Mouse (Mus musculus): ENCODE results near the gene Sptbn2. TPM values are rescaled to one million over a fixed set of nuclear protein-coding genes. Genes with fewer than 3 reads are reported as not detected.
"Not testable (repeated sequence)": the region's sequence is repeated elsewhere in the genome, so short reads cannot be mapped to it uniquely, and the experiment has no call there.

Sptbn2 gene
- polyA plus RNA-seq, 1 experiment from 2014 or later = 5.2 TPM

DNA sequence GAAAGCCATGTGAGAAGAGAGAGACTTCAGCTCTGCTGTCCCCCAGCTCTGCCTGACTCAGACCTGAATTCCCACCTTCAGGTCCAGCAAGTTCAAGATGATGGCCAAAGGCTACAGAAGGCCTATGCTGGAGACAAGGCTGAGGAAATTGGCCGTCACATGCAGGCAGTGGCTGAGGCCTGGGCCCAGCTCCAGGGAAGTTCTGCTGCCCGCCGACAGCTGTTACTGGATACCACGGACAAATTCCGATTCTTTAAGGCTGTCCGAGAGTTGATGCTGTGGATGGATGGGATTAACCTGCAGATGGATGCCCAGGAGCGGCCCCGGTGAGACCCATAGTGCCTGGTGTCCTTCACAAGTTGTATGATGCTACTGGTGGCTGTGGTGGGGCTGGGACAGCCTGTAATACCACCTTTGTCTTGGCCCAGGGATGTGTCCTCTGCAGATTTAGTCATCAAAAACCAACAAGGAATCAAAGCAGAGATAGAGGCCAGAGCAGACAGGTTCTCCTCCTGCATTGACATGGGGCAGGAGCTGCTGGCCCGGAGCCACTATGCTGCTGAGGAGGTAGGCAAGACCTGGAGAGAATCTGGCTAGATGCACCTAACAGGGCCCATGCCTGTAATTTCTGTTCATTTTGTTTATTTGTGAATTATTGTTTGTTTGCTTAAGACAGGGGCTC lies 36.8 kb downstream of the Sptbn2 start:
- H3K4me2 ChIP-seq (replicated peaks) = no peak overlapping the region
- WGBS = 91% methylated on average over 9 of the region's 9 CpGs
- peaks cover 10% of the 10 kb centered on the region; the same call in 1 of the 2 replicates for H3K36me3 ChIP-seq
- 0 out of 2 replicates have a peak, but pooled peaks cover 3% of the 10 kb centered on the region for H3K4me1 ChIP-seq
- no peak overlapping the region for H3K4me3 ChIP-seq
- no peak overlapping the region for H3K9ac ChIP-seq
- H3K27ac ChIP-seq = no peak overlapping the region
- no peak for ATAC-seq (ENCODE audit: insufficient number of reproducible peaks, insufficient read depth, low FRiP score, low TSS enrichment)
- H3K27me3 ChIP-seq = no peaks in the 10 kb centered on the region
- H3K9me3 ChIP-seq = no peaks in the 10 kb centered on the region

GRCm38 (mm10) chr19:4748493-4748892 lies 37.5 kb downstream of the Sptbn2 start:
- H3K27ac ChIP-seq = no peak overlapping the region
- no peak overlapping the region for H3K4me2 ChIP-seq (replicated peaks)
- no peak for ATAC-seq (ENCODE audit: insufficient number of reproducible peaks, insufficient read depth, low FRiP score, low TSS enrichment)
- no peaks in the 10 kb centered on the region for H3K9me3 ChIP-seq
- H3K27me3 ChIP-seq = no peaks in the 10 kb centered on the region
- H3K4me1 ChIP-seq = 0 out of 2 replicates have a peak, but pooled peaks cover 3% of the 10 kb centered on the region
- no peak overlapping the region for H3K9ac ChIP-seq
- H3K36me3 ChIP-seq = peaks cover 10% of the 10 kb centered on the region; the same call in 1 of the 2 replicates
- WGBS = 87% methylated on average over 10 of the region's 10 CpGs
- no peak overlapping the region for H3K4me3 ChIP-seq

DNA sequence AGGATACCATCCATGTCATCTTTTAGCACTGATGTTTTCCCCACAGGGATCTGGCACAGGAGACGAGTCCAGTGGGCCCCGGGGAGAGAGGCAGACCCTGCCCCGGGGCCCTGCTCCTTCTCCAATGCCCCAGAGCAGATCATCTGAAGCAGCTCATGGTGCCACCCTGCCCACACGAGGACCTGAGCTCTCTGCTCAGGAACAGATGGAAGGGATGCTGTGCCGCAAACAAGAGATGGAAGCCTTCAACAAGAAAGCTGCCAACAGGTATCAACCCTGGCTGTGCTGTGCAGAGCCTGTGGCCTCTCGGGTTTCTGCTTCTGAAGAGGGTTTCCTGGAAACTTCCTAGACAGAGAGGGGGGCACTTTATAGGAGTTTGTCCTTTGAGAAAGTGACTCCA lies 39.0 kb downstream of the Sptbn2 start:
- no peak for ATAC-seq (ENCODE audit: insufficient number of reproducible peaks, insufficient read depth, low FRiP score, low TSS enrichment)
- Histone ChIP-seq H3K27ac (no peak overlapping the region), H3K4me2 (replicated peaks) (no peak overlapping the region), H3K36me3 (peaks cover 6% of the 10 kb centered on the region; the same call in 1 of the 2 replicates), H3K27me3 (no peaks in the 10 kb centered on the region), H3K4me1 (0 out of 2 replicates have a peak, but pooled peaks cover 2% of the 10 kb centered on the region), H3K4me3 (no peak overlapping the region), H3K9me3 (no peaks in the 10 kb centered on the region), H3K9ac (no peak overlapping the region)
- WGBS = 90% methylated on average over 6 of the region's 6 CpGs

DNA sequence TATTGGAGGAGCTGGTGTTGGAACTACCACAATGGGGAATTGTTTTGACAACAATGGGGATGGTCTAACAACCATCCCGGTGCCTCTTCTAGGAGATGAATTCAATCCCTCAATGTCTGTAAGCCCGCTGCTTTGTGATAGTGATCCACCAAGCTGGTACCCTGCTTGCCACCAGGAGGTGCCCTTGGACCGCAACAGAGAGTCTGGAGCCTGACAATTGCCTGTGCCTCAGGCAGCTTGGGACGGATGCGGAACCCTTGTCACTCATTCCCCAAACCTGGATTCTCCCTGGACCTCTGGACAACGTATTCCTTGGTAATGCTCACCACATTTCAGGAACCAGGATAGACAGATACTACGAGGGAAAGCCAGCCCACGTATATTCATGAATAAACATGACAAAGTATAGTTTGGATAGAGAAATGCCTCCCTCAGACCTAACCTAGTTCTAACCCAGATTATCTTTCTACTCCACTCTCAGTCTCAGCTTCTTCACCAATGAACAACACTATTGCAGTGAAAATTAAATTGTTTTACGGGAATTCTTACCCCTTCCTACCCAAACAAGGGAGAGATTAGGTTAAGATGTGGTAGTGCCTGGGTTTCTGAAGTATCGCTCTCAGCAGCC lies 44.7 kb downstream of the Sptbn2 start:
- Histone ChIP-seq H3K36me3 (peaks cover 8% of the 10 kb centered on the region), H3K4me3 (peak overlapping the region; percentile 66), H3K4me2 (replicated peaks) (peak overlapping the region; percentile 68), H3K27ac (peak overlapping the region; percentile 97), H3K4me1 (peaks cover 14% of the 10 kb centered on the region), H3K9me3 (no peaks in the 10 kb centered on the region), H3K27me3 (no peaks in the 10 kb centered on the region), H3K9ac (peak overlapping the region; percentile 55)
- WGBS = under 1% methylated on average over 10 of the region's 10 CpGs
- ATAC-seq (ENCODE audit: insufficient number of reproducible peaks, insufficient read depth, low FRiP score, low TSS enrichment) = 0 out of 2 replicates have a peak, but pooled peaks have one; percentile 54

GRCm38 (mm10) chr19:4756193-4756911 lies 45.4 kb downstream of the Sptbn2 start, which contains the start of gene Rbm4b:
Rbm4b (plus strand) TSS chr19:4756497.
- ATAC-seq (ENCODE audit: insufficient number of reproducible peaks, insufficient read depth, low FRiP score, low TSS enrichment) = peak; percentile 93
- H3K27me3 ChIP-seq = no peaks in the 10 kb centered on the region
- peak within 1 kb of the TSS; percentile 66 for H3K4me3 ChIP-seq
- H3K9me3 ChIP-seq = no peaks in the 10 kb centered on the region
- under 1% methylated on average over 65 of the region's 65 CpGs for WGBS
- peaks cover 18% of the 10 kb centered on the region for H3K4me1 ChIP-seq
- peak within 1 kb of the TSS; percentile 87 for H3K9ac ChIP-seq
- H3K36me3 ChIP-seq = peaks cover 12% of the 10 kb centered on the region
- peak within 1 kb of the TSS; percentile 68 for H3K4me2 ChIP-seq (replicated peaks)
- peak within 1 kb of the TSS; percentile 97 for H3K27ac ChIP-seq

- Histone ChIP-seq H3K27ac (peak overlapping the region; percentile 97), H3K4me1 (peaks cover 18% of the 10 kb centered on the region), H3K36me3 (peaks cover 16% of the 10 kb centered on the region), H3K4me2 (replicated peaks) (peak overlapping the region; percentile 68), H3K9me3 (no peaks in the 10 kb centered on the region), H3K27me3 (no peaks in the 10 kb centered on the region), H3K9ac (peak overlapping the region; percentile 87), H3K4me3 (peak overlapping the region; percentile 66)
- WGBS = 5% methylated on average over 9 of the region's 9 CpGs
- no peak for ATAC-seq (ENCODE audit: insufficient number of reproducible peaks, insufficient read depth, low FRiP score, low TSS enrichment)
These were observed 46.0 kb downstream of the Sptbn2 start for GRCm38 (mm10) chr19:4756921-4757320.

DNA sequence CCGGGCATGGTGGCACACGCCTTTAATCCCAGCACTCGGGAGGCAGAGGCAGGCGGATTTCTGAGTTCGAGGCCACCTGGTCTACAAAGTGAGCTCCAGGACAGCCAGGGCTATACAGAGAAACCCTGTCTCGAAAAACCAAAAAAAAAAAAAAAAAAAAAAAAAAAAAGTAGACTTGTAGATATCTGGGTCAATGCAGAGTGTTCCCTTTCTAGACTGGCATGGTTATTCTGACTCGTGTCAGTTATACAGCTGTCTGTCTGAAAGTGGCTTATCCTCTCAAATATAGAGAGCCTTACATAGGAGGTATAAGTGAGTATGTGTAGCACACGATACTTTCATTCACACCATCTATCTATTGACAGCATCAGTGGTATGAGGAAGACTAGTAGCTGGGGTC lies 49.6 kb downstream of the Sptbn2 start:
- H3K9ac ChIP-seq; H3K4me2 ChIP-seq (replicated peaks); ATAC-seq (ENCODE audit: insufficient number of reproducible peaks, insufficient read depth, low FRiP score, low TSS enrichment); H3K9me3 ChIP-seq; H3K27ac ChIP-seq; H3K4me3 ChIP-seq; H3K27me3 ChIP-seq: not testable (repeated sequence)
- Histone ChIP-seq H3K4me1 (peaks cover 18% of the 10 kb centered on the region), H3K36me3 (peaks cover 33% of the 10 kb centered on the region)
- WGBS = 93% methylated on average over 8 of the region's 8 CpGs

- no peak for ATAC-seq (ENCODE audit: insufficient number of reproducible peaks, insufficient read depth, low FRiP score, low TSS enrichment)
- no peaks in the 10 kb centered on the region for H3K9me3 ChIP-seq
- peaks cover 13% of the 10 kb centered on the region for H3K4me1 ChIP-seq
- no peak overlapping the region for H3K4me2 ChIP-seq (replicated peaks)
- no peak overlapping the region for H3K27ac ChIP-seq
- no peaks in the 10 kb centered on the region for H3K27me3 ChIP-seq
- no peak overlapping the region for H3K9ac ChIP-seq
- H3K36me3 ChIP-seq = peaks cover 48% of the 10 kb centered on the region
- no peak overlapping the region for H3K4me3 ChIP-seq
- WGBS = 64% methylated on average over 1 of the region's 1 CpGs
These were observed 51.9 kb downstream of the Sptbn2 start for GRCm38 (mm10) chr19:4762876-4763275.

- WGBS = 91% methylated on average over 12 of the region's 12 CpGs
- no peak overlapping the region for H3K27ac ChIP-seq
These were observed 56.7 kb downstream of the Sptbn2 start for GRCm38 (mm10) chr19:4767507-4768148.

GRCm38 (mm10) chr19:4772785-4773184 lies 61.8 kb downstream of the Sptbn2 start:
- Histone ChIP-seq H3K9me3 (no peaks in the 10 kb centered on the region), H3K4me3 (no peak overlapping the region), H3K9ac (no peak overlapping the region), H3K4me1 (no peaks in the 10 kb centered on the region), H3K27ac (no peak overlapping the region), H3K36me3 (peaks cover 73% of the 10 kb centered on the region), H3K4me2 (replicated peaks) (no peak overlapping the region), H3K27me3 (no peaks in the 10 kb centered on the region)
- ATAC-seq (ENCODE audit: insufficient number of reproducible peaks, insufficient read depth, low FRiP score, low TSS enrichment) = no peak
- 82% methylated on average over 3 of the region's 3 CpGs for WGBS

More at GRCm38 (mm10) chr19:4767507-4768148, 56.7 kb downstream of the Sptbn2 start:
- no peak overlapping the region for H3K4me3 ChIP-seq
- ATAC-seq (ENCODE audit: insufficient number of reproducible peaks, insufficient read depth, low FRiP score, low TSS enrichment) = no peak
- H3K4me2 ChIP-seq (replicated peaks) = no peak overlapping the region
- H3K4me1 ChIP-seq = no peaks in the 10 kb centered on the region
- H3K9me3 ChIP-seq = no peaks in the 10 kb centered on the region
- no peaks in the 10 kb centered on the region for H3K27me3 ChIP-seq
- H3K9ac ChIP-seq = no peak overlapping the region
- peaks cover 71% of the 10 kb centered on the region for H3K36me3 ChIP-seq

DNA sequence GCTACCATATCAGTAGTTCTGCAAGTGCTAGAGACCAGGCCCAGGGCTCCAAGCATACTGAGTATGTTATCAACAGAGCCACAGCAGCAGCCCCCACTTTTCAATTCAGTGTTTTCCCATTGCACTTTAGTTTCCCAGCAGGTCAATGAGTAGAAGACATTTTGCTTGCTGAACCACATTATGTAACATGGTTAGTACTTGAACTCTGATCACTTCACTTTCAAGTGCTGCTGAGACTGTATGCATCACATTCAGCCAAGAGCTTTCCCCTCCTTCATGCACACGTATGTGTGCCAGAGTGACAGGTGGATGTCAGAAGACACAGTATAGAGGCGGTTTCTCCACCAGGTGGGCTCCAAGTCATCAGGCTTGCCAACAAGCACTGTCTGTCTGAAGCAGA lies 71.9 kb downstream of the Sptbn2 start:
- H3K4me3 ChIP-seq = no peak overlapping the region
- no peak overlapping the region for H3K9ac ChIP-seq
- no peak for ATAC-seq (ENCODE audit: insufficient number of reproducible peaks, insufficient read depth, low FRiP score, low TSS enrichment)
- no peak overlapping the region for H3K4me2 ChIP-seq (replicated peaks)
- no peak overlapping the region for H3K27ac ChIP-seq
- H3K27me3 ChIP-seq = no peaks in the 10 kb centered on the region
- H3K4me1 ChIP-seq = peaks cover 5% of the 10 kb centered on the region
- peaks cover 78% of the 10 kb centered on the region for H3K36me3 ChIP-seq
- 88% methylated on average over 2 of the region's 2 CpGs for WGBS
- no peaks in the 10 kb centered on the region for H3K9me3 ChIP-seq
